Mouse (Mus musculus) brain, adult 2 months (tissue): ENCODE measurements around the gene Tbl1x.

Source experiments
- DNase-seq: peaks from one replicate; pipeline ENCODE4 v3.0.0; 2011; ENCODE audit warnings: low read depth, low spot score

Tbl1x gene

DNA sequence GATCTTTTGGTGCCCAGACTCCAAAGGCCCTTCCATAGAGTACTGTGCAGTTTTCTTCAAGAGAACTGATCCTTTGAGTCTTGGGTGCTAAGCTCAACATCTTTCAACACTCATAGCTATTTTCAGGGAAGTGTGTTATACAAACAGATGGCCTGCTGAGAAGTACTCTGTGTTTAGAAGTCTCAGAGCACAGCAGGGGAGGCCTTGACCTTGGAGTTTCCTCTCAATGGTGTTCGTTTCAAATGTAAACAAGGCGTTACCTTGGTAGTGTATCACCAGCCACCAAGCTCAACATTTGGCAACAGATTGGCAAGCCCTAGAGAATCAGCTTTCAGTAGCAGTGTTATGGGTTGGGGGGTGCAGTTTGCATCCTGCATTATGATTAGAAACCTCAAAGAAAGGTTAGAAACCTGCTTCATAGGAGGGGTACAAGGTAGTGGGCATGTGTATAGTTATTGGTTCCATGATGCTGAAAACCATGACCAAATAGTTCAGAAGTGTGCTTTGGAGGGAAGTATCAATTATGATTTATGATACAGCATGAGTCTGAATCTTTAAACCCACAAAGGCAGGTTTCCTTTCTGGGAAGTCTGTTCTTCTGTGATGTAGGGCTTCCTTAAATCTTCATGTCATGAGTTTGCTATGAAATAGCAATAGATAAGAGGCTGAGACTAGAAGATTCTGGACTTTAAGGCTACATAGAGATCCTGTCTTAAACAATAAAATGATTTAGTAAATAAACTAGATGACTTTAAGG, 98.3 kb downstream of the Tbl1x start:
- DNase-seq = peak; percentile 15

DNA sequence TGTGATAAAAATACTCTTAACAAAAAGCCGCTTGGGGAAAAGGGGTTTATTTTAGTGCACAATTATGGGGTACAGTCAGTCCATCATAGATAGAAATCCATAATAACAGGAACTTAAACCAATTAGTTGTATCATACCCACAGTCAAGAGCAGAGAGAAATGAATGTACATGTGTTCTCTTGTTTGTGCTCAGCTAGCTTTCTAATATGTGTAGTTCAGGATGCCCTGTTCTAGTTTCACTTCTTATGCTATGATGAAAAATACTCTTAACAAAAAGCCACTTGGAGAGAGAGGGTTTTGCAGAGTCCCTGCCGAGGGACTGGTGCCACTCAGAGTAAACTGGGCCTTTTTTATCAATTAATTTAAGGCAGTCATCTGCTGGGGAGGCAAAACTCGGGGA, 101.1 kb downstream of the Tbl1x start:
- no peak for DNase-seq

DNA sequence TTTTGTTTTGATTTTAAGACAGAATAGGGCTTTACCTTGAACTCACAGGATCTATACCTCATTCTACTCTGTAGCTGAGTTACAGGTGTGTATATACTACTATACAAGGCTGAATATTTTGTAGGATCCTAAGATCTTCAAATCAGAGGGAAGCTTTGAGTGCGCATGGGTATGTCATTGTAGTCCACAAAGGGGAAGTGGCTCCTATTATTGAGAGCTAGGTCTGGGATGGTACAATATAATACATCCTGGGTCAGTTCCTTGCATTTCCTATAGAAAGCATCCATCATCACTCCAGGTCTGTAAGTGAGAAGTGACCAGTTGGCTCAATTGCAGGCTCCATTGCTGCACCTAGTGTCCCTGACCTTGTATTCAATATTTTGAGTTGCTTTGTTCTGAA, 102.2 kb downstream of the Tbl1x start:
- no peak for DNase-seq

DNA sequence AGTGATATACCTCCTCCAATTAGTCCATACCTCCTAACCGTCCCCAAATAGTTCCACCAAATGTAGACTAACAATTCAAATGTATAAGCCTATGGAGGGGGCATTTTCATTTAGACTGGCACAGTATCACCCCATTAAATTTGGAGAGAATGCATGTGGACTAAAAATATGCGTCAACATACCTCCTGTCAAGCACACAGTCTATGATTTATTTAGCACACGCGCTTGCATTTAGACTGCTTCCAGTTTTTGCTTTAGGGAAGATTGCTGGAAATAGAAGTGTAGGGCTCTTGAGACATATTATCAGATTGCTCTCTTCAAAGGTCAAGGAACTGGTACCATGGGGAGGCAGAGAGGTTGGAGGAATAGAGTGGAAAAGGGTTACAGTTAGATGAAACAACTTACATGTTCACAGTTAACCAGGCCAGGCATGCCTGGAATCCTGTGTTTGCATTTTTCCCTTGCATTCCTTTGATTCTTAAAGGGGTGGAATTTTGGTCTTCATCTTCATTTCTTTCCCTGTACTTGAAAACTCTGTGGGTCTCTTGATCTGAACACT, 105.0 kb downstream of the Tbl1x start:
- DNase-seq = no peak

DNA sequence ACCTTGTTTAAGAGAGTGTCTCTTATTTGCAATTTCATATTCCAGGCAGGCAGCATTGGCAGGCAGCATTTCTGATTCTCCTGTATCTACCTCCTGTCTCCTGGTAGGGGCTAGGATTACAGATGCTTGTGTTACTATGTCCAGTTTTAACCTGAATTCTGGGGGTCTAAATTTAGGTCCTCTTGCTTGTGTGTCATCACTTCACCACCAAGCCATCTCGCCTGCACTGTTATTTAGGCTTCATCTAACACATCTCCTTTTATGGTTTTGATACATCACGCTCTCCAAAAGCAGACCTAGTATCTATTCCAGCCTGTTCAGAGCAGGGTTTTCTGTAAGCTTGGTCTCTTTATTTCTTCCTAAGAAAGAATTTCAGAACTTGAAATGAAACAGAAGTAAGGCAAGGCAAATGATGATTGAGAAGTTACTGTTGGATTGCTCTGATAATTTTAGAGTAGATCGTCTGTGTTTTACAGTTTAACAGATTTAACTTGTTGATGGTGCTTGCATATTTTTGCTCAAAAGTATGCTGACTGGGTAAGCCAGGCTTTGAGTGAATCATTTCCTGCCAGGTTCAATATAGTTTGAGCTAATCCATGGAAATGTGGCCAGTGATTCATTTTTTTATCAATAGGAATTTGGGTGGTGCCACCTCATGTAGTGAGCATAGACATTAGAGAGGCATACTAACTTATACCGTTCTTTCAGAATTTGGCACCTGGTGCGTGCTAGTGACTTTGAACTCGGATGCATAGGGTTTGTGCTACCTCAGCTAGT, 106.7 kb downstream of the Tbl1x start:
- peak; percentile 28 for DNase-seq

DNA sequence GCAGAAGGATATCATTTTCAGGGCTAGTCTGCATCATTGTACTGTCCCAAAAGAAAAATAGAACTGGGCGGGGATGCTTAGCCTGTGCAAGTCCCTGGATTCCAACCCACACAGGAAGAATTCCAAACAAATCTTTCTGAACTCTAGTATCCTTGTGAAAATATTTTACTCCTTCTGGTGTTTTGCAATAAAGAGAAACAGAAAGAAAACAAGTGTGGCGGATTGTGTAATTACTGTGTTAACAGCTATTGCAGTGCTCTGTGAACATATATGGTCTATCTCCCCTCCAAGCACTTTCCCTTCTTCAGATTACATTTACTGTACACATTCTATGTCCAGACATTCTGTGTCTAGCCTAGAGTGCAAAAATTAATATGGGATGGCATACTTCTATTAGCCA, 119.6 kb downstream of the Tbl1x start:
- no peak for DNase-seq

DNA sequence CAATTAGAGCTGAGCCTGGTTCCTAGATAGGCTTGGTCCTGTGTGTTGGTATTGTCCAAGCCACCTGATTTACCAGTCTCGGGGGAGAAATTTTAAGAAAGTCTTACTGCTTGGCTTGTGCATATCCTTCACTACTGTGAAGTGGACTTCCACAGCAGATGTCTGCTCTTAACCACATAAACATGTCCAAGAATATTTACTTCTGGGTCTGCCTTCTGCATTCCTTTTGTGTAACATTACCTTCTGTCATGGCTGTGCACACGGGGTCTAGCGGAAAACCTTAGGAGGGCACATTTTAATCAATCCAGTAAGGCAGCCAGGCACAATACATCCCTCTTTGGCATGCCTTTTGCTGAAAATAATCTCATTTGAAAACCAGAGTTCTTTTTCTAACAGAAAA, 125.7 kb downstream of the Tbl1x start:
- no peak for DNase-seq

DNA sequence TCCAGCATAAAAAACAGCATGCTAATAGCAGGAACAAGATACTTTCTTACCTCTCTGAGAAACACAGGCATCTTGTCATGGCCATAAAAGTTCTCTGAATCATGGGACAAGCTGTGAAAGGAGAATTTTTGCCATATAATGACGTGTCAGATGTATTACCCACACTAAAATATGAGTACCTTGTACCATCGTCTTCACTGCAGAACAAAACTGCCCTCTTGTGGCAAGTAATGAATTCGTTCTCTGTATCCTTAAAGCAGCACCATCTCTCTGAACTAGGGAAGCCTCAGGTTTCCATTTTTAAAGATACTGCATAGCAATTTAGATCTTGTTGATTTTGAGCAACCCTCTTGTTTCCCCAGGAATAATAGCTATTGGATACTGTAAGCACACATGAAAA, 127.3 kb downstream of the Tbl1x start:
- DNase-seq = peak; percentile 87

DNA sequence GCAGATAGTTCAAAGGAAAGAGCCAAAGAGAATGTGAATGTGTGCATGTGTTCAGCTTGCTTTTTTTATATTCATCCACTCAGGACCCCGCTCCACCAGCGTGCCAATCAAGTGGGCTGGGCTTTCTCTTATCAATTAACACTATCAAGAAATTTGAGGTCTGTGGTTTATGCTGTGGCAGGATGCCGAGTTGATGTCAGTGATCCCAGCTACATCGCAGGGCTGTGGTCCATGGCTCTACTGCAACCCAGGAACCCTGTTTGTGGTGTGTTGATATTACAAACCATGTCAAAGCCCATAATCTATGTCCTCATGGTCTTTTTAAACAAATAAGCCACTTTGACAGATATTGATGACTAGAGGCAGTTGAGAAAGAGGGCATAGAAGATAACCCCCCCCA, 129.5 kb downstream of the Tbl1x start:
- no peak for DNase-seq

DNA sequence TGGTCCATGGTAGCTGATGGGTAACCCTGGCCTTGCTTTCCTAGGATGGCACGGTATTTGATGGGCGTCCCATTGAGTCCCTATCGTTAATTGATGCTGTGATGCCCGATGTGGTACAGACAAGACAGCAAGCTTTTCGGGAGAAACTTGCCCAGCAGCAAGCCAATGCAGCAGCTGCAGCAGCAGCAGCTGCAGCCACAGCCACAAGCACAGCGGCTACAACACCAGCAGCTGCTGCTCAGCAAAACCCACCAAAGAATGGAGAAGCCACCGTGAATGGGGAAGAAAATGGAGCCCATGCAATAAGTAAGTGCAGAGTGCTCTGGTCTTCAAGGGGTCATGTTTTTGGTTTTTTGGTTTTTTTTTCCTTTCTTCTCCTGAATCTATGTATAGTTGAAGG, 135.4 kb downstream of the Tbl1x start:
- DNase-seq = no peak

DNA sequence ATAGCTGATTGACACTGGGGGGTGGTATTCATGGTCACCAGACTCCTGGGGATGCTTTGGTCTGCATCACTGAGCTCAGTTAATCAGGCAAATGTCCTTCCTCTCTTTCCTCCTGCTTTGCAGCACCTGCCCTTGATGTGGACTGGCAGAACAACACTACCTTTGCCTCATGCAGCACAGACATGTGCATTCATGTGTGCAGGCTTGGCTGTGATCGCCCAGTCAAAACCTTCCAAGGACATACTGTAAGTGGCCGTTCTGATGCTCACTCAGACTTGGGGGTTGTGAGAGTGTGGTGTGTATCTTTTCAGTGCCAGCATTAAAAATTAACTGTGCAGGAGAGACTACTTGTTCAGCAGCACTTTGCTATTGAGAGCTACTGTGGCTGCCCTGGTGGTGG, 139.4 kb downstream of the Tbl1x start:
- DNase-seq = no peak

DNA sequence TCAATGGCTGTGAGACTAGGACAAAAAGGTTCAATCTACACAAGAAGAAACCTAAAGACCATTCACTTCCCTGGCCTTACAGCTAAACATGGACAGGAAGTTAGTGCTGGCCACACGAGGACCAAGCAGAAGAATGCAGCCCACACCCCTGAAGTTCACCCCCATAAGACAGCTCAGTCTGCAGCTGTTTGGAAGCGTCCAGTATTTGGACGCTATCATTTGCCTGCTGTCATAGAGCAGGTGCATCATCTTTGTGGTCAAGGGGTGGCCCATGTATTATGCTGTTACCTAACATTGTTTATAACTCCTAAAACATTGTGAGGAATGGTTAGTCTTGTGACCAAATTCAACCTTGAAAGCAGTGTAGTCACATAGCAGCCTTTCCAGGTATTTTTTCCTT, 151.2 kb downstream of the Tbl1x start:
- no peak for DNase-seq

DNA sequence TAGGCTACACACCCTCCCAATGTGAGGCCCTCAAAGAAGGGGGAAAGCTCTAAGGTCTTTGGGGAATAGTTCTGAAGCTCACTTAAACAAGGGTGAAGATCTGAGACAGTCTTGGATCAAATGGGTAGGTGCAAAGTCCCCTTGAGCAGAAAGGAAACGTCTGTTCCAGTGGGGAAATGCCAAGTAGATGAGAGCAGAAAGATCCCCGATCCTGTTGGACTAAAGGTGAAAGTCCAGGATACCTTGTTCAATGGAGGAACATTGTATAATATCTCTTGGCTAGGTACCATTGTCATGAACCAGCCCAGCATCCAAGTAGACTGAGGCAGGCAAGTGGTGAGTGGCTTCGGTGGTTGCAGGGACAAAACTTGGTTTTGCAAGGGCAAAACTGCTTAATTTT, 152.5 kb downstream of the Tbl1x start:
- DNase-seq = no peak

DNA sequence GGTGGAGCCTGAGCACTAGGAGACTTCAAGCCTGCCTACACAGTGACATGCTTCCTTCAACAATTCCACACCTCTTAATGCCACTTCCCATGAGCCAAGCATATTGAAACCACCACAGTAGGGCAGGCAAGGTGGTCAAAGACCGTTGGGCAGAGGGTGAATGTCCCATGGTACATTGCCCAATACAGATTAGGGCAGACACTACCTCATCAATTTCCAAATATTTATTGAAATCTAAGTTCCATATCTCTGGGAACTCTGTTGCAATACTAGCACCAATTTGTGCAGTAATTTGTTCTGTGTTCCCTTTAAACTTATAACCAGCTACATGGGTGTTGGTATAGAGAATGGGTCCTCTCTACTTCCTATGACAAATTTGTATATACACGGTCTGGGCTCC, 154.2 kb downstream of the Tbl1x start:
- no peak for DNase-seq

DNA sequence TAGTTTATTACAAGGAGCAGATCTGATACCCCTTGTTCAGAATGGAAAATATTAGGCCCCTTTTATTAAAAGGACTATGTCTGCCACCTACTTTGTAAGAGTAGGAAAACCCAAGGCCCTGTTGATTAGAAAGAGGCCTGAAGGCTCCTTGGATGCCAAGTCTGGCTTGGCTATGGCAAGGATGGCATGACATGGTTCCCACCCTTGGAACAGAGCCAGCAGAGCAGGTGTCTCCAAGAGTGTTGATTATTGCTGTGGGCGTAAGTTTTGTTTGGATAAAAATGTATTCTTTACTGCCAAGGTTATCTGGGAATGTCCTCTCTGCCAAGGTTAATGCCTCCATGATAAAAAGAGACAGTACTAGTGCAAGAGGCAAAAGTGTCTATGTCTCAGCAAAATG, 156.1 kb downstream of the Tbl1x start:
- peak; percentile 37 for DNase-seq

DNA sequence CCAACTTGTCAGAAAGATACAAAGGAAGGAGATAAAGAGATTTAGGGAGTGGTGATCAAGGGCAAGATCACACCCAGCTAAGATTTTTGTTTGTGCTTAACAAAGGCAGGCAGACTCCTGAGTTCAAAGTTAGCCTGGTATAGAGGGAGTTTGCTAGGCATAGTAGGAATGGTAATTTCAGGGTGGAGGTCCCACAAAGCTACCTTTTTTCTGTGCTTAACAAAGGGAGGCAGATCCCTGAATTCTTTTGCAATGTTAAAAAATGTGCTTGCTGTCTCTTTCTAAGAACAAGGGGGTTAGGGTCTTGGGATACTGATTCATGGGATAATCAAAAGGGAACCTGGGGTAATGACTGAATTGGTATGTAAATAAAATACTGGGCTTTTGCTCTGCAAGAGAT, 156.6 kb downstream of the Tbl1x start:
- no peak for DNase-seq

DNA sequence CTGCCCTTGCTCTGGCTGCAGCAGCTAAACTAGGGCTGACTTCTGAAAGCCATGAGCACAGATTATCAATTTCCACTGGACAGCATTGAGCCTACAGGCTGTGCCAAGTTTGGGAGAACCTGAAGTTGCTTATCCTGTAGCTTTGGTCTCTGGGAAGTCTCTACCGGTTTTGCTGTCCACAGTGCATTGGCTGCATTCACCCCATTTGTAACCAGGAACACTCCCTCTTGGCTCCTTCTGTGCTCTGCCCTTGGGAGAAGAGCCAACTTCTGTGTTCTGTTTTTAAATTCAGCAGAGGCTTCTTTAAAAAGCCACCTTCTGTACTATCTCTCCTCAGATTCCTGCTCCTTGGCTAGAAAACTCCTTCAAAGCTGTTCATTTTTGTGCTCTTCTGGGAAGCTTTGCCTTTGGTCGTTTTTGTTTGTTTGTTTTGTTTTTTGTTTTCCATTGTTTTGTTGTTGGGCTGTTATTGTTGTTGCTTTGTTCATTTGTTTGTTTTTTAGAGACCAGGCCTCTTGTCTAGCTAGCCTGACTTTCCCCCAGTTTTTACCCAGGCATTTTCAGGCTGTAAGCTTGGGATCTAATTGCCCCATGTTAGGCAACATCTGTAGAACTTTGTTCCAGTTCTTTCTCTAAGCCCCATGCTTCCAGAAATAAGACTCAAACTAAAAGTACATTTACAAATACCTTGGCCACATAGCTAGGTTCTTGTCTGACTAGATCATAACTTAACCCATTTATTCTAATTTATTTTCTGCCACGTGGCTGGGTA, 159.2 kb downstream of the Tbl1x start:
- peak; percentile 59 for DNase-seq
